Mouse (Mus musculus) thymus, adult 18-20 months (tissue): Measurements from ENCODE around the gene Nme4.
"Not testable (repeated sequence)": the region's sequence is repeated elsewhere in the genome, so short reads cannot be mapped to it uniquely, and the experiment has no call there.

Source experiments
- DNase-seq, 2 experiments: peaks; one replicate each; pipeline ENCODE4 v3.0.0; 2022; ENCODE audit warnings: mixed read lengths in 2 of 2

Nme4 gene

GRCm38 (mm10) chr17:26113181-26113948 is 18.0 kb upstream of the Nme4 start, which contains the start of gene Tmem8:
Tmem8 (plus strand) TSS chr17:26113299.
- DNase-seq: peak; percentile 53 to 68

GRCm38 (mm10) chr17:26112751-26113150 is 17.3 kb upstream of the Nme4 start:
- no peak for DNase-seq

- no peak for DNase-seq
Measured at GRCm38 (mm10) chr17:26111722-26112121, 16.3 kb upstream of the Nme4 start.

GRCm38 (mm10) chr17:26111024-26111423 is 15.6 kb upstream of the Nme4 start:
- DNase-seq: no peak

- no peak for DNase-seq
Measured at GRCm38 (mm10) chr17:26110156-26110555, 14.8 kb upstream of the Nme4 start.

- DNase-seq: no peak
Measured at GRCm38 (mm10) chr17:26105619-26106018, 10.2 kb upstream of the Nme4 start.

GRCm38 (mm10) chr17:26101478-26101877 is 6.1 kb upstream of the Nme4 start:
- DNase-seq: no peak

GRCm38 (mm10) chr17:26100166-26100565 is 4.8 kb upstream of the Nme4 start:
- no peak for DNase-seq

GRCm38 (mm10) chr17:26099316-26099715 is 3.9 kb upstream of the Nme4 start:
- DNase-seq: not testable (repeated sequence)

GRCm38 (mm10) chr17:26098461-26098860 is 3.1 kb upstream of the Nme4 start:
- DNase-seq: no peak

- no peak for DNase-seq
Measured at GRCm38 (mm10) chr17:26094531-26095110, 781 bp downstream of the Nme4 start.

GRCm38 (mm10) chr17:26089905-26090632 is 5.3 kb downstream of the Nme4 start, which contains the start of gene Decr2:
Decr2 (minus strand) TSS chr17:26090337.
- peak; percentile 49 to 65 for DNase-seq

- DNase-seq: no peak
Measured at GRCm38 (mm10) chr17:26087059-26087564, 8.3 kb downstream of the Nme4 start.

- no peak for DNase-seq
Measured at GRCm38 (mm10) chr17:26080867-26081266, 14.5 kb downstream of the Nme4 start.

- DNase-seq: no peak
Measured at GRCm38 (mm10) chr17:26078851-26079250, 16.6 kb downstream of the Nme4 start.

- DNase-seq: no peak
Measured at GRCm38 (mm10) chr17:26075246-26075645, 20.2 kb downstream of the Nme4 start.

GRCm38 (mm10) chr17:26070136-26070535 is 25.3 kb downstream of the Nme4 start:
- no peak for DNase-seq

- DNase-seq: peak; percentile 57 to 64
Measured at GRCm38 (mm10) chr17:26068831-26069739, 26.3 kb downstream of the Nme4 start, which contains the start of gene Rab11fip3. Rab11fip3 (minus strand) TSS chr17:26069555.

GRCm38 (mm10) chr17:26068024-26068830 is 27.2 kb downstream of the Nme4 start:
- DNase-seq: no peak

GRCm38 (mm10) chr17:26066488-26067020 is 28.8 kb downstream of the Nme4 start:
- DNase-seq: no peak

GRCm38 (mm10) chr17:26064916-26065315 is 30.5 kb downstream of the Nme4 start:
- DNase-seq: no peak
